Comparison of ENCODE assay signal across 9 mouse cellular contexts in the genomic region with DNA sequence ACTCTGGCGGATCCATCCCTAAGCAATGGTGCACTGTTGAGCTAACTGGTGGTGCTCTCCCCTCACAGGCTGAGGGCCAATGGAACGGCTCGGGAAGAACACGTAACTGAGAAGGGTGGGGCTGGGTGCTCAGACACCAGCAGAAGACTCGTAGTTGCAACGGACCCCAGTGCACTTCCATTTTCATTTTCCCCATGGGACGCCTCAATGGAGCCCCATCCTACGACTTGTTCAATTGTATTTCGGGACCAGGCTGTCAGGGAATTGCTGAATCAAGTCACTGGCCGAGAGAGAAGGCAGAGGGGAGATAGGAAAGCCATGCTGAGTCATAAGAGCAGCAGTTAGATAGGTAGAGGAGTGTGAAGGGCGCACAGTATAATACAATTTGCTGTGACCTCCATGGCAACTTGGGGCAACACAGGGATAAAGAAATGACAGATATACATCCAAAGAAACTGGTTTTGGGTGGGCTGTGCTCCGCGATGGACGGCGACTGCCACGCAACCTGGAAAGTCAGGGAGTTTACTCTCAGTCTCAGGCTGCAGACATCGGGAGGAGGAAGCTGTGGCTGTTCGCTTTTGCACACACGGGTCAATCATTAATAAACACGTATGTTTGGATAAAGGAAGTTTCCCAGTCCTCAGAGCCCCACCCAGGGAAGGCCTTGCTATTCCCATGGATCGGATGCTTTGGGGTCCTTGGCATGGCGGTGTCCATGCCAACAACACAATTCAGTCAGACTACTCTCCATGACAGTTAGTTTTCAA.
A peak's percentile ranks its signal among the peaks of the same experiment; 100 is the strongest.
DNase-seq lines count a peak whose midpoint lies in the region; ATAC-seq and TF ChIP-seq lines count a peak whose summit lies in the region.
"Had no signal": no experiment of that assay in that cellular context is flagged by ENCODE, and none has a peak within 500 bp of the region (broad histone marks: within the 10 kb centered on the region; RNA-seq: fewer than 3 reads in every experiment).

No protein-coding gene starts in this region.

- no peak for TF ChIP-seq POLR2A in bone marrow macrophage, adult 2 months (IDR thresholded peaks at IDR 0.05; ENCODE audit: borderline replicate concordance, low read depth, low read length)

- DNase-seq in kidney, postnatal 14 days, result peak; percentile 22
- no peak for DNase-seq in kidney, postnatal 4 days
- no peak for DNase-seq in layer of hippocampus, adult 9-11 months
- DNase-seq in left cerebral cortex, adult 8-10 months (ENCODE audit: low spot score in 2 of 2), result no peak
- no peak for DNase-seq in right cerebral cortex, adult 18-20 months

- peak overlapping the region; percentile 69 for H3K4me3 ChIP-seq in bone marrow macrophage, adult 2 months (ENCODE audit: insufficient read depth, low read length)
- peak overlapping the region; percentile 17; the same call in 1 of the 2 replicates for H3K4me3 ChIP-seq in liver, embryonic 15.5 days (replicated peaks)
- 0 out of 2 replicates have a peak overlapping the region, but pooled peaks have one; percentile 3 for H3K4me3 ChIP-seq in stomach, embryonic 14.5 days (ENCODE audit: low read depth, low read length)

- no peak for ATAC-seq in liver, embryonic 15.5 days (ENCODE audit: insufficient read depth)
- no peak; the same call in 1 of the 2 replicates for ATAC-seq in stomach, embryonic 14.5 days (ENCODE audit: insufficient number of reproducible peaks, insufficient read depth, low FRiP score, low read depth)
- ATAC-seq: forebrain, embryonic 14.5 days had no signal

- H3K4me1 ChIP-seq in bone marrow macrophage, adult 2 months (ENCODE audit: control insufficient read depth, insufficient read depth, low read length), result no peaks in the 10 kb centered on the region
- H3K4me1 ChIP-seq in liver, embryonic 15.5 days (replicated peaks), result no peaks in the 10 kb centered on the region
- H3K4me1 ChIP-seq in stomach, embryonic 14.5 days (ENCODE audit: control insufficient read depth, insufficient read depth, low read length), result no peaks in the 10 kb centered on the region

- H3K9me3 ChIP-seq in liver, embryonic 15.5 days (replicated peaks), result no peaks in the 10 kb centered on the region
- H3K9me3 ChIP-seq in stomach, embryonic 14.5 days (ENCODE audit: control insufficient read depth, low read depth, low read length), result no peaks in the 10 kb centered on the region

- H3K9ac ChIP-seq in liver, embryonic 15.5 days, result no peak overlapping the region
- H3K9ac ChIP-seq in stomach, embryonic 14.5 days (replicated peaks; ENCODE audit: low read depth, low read length), result no peak overlapping the region

- no peaks in the 10 kb centered on the region for H3K36me3 ChIP-seq in liver, embryonic 15.5 days (replicated peaks)
- no peaks in the 10 kb centered on the region for H3K36me3 ChIP-seq in stomach, embryonic 14.5 days (ENCODE audit: control insufficient read depth, insufficient read depth, low read length)

- TF ChIP-seq CTCF in bone marrow macrophage, adult 2 months (IDR thresholded peaks at IDR 0.05; ENCODE audit: low read depth, low read length), result no peak

- no peaks in the 10 kb centered on the region for H3K27me3 ChIP-seq in liver, embryonic 15.5 days
- H3K27me3 ChIP-seq in stomach, embryonic 14.5 days (ENCODE audit: control insufficient read depth, insufficient read depth, low read length), result no peaks in the 10 kb centered on the region

- peak overlapping the region; percentile 41; the same call in 1 of the 2 replicates for H3K27ac ChIP-seq in bone marrow macrophage, adult 2 months (ENCODE audit: insufficient read depth, low read depth, low read length)
- no peak overlapping the region for H3K27ac ChIP-seq in liver, embryonic 15.5 days (replicated peaks)
- H3K27ac ChIP-seq in stomach, embryonic 14.5 days (ENCODE audit: low read length), result no peak overlapping the region

- WGBS in liver, embryonic 15.5 days (ENCODE audit: insufficient replicate concordance), result 61% methylated on average over 22 of the region's 22 CpGs
- 69% methylated on average over 22 of the region's 22 CpGs for WGBS in stomach, embryonic 14.5 days

- peak overlapping the region; percentile 33 for H3K4me2 ChIP-seq in liver, embryonic 15.5 days
- peak overlapping the region; percentile 10; the same call in 1 of the 2 replicates for H3K4me2 ChIP-seq in stomach, embryonic 14.5 days (replicated peaks; ENCODE audit: low read depth, low read length)

Comparison
In these comparisons a context has a peak if more than half of its experiments do, and no peak if none do; other contexts are left out.
1. H3K4me3 ChIP-seq: peak in every context shown above with its lines; median percentile 69 in bone marrow macrophage, adult 2 months; 17 in liver, embryonic 15.5 days; 3 in stomach, embryonic 14.5 days.